ENCODE assay signal across 9 mouse cellular contexts in genomic region chr9:62858266-62859019, GRCm38 (mm10). TPM values are rescaled to one million over a fixed set of nuclear protein-coding genes. Genes with fewer than 3 reads are reported as not detected.
DNase-seq lines count a peak whose midpoint lies in the region; ATAC-seq and TF ChIP-seq lines count a peak whose summit lies in the region.
"Had no signal": no experiment of that assay in that cellular context is flagged by ENCODE, and none has a peak within 500 bp of the region (broad histone marks: within the 10 kb centered on the region; RNA-seq: fewer than 3 reads in every experiment).

No protein-coding gene starts in this region.

- H3K36me3 ChIP-seq in heart, embryonic 16.5 days (ENCODE audit: control insufficient read depth, insufficient read depth), result no peaks in the 10 kb centered on the region
- H3K36me3 ChIP-seq in hindbrain, embryonic 15.5 days, result no peaks in the 10 kb centered on the region
- H3K36me3 ChIP-seq in limb, embryonic 14.5 days (ENCODE audit: control insufficient read depth, insufficient read depth, low read length), result no peaks in the 10 kb centered on the region

- no peaks in the 10 kb centered on the region for H3K9me3 ChIP-seq in heart, embryonic 16.5 days (replicated peaks; ENCODE audit: control insufficient read depth, low read length)
- no peaks in the 10 kb centered on the region for H3K9me3 ChIP-seq in hindbrain, embryonic 15.5 days
- H3K9me3 ChIP-seq in limb, embryonic 14.5 days (ENCODE audit: control insufficient read depth, low read length), result no peaks in the 10 kb centered on the region

- peak overlapping the region; percentile 40; the same call in 1 of the 2 replicates for H3K4me2 ChIP-seq in heart, embryonic 16.5 days (ENCODE audit: low read depth, low read length)
- H3K4me2 ChIP-seq in hindbrain, embryonic 15.5 days, result peak overlapping the region; percentile 3; the same call in 1 of the 2 replicates
- peak overlapping the region; percentile 39 for H3K4me2 ChIP-seq in limb, embryonic 14.5 days (replicated peaks; ENCODE audit: low read depth, low read length, severe bottlenecking)

- WGBS in heart, embryonic 16.5 days, result 68% methylated on average over 8 of the region's 8 CpGs
- 48% methylated on average over 8 of the region's 8 CpGs for WGBS in hindbrain, embryonic 15.5 days
- WGBS in limb, embryonic 14.5 days, result 3% methylated on average over 8 of the region's 8 CpGs

- no peak for DNase-seq in heart, adult 8-10 months (ENCODE audit: low spot score)
- DNase-seq in Muller cell, postnatal 12 days (ENCODE audit: inconsistent ontology term), result peak; percentile 63
- no peak for DNase-seq in limb, embryonic 14.5 days (ENCODE audit: low spot score)
- no peak for DNase-seq in cerebellum, postnatal 14 days
- DNase-seq in cerebellum, adult 18-20 months, result no peak
- DNase-seq in left cerebral cortex, adult 2 months (ENCODE audit: extremely low spot score in 1 of 2, low spot score in 2 of 2), result no peak

- H3K27me3 ChIP-seq in heart, embryonic 16.5 days (ENCODE audit: control insufficient read depth, insufficient read depth, low read length), result no peaks in the 10 kb centered on the region
- no peaks in the 10 kb centered on the region for H3K27me3 ChIP-seq in hindbrain, embryonic 15.5 days
- no peaks in the 10 kb centered on the region for H3K27me3 ChIP-seq in limb, embryonic 14.5 days (ENCODE audit: control insufficient read depth, insufficient read depth, low read length)
- H3K27me3 ChIP-seq: CH12.LX had no signal

- TF ChIP-seq POLR2A in limb, embryonic 14.5 days (IDR thresholded peaks at IDR 0.05; ENCODE audit: borderline replicate concordance, extremely low read depth, insufficient read depth, insufficient read length), result no peak

- H3K9ac ChIP-seq in heart, embryonic 16.5 days (ENCODE audit: low read length), result 0 out of 2 replicates have a peak overlapping the region, but pooled peaks have one; percentile 47
- H3K9ac ChIP-seq in hindbrain, embryonic 15.5 days, result no peak overlapping the region
- peak overlapping the region; percentile 9; the same call in 1 of the 2 replicates for H3K9ac ChIP-seq in limb, embryonic 14.5 days (ENCODE audit: low read depth, low read length, severe bottlenecking)

- no peak for TF ChIP-seq CTCF in left cerebral cortex, adult 2 months (IDR thresholded peaks at IDR 0.05)

- H3K4me1 ChIP-seq in heart, embryonic 16.5 days (ENCODE audit: control insufficient read depth, insufficient read depth, low read length), result peaks cover 10% of the 10 kb centered on the region
- peaks cover 16% of the 10 kb centered on the region; the same call in 1 of the 2 replicates for H3K4me1 ChIP-seq in hindbrain, embryonic 15.5 days (replicated peaks)
- H3K4me1 ChIP-seq in limb, embryonic 14.5 days (ENCODE audit: control insufficient read depth, insufficient read depth, low read length), result peaks cover 35% of the 10 kb centered on the region

- no peak overlapping the region for H3K4me3 ChIP-seq in heart, embryonic 16.5 days (ENCODE audit: low read length)
- H3K4me3 ChIP-seq in hindbrain, embryonic 15.5 days, result no peak overlapping the region
- peak overlapping the region; percentile 14 for H3K4me3 ChIP-seq in limb, embryonic 14.5 days (replicated peaks; ENCODE audit: low read length)
- no peak overlapping the region for H3K4me3 ChIP-seq in left cerebral cortex, adult 2 months

- intact Hi-C loops in left cerebral cortex, adult 2 months (cut with DNase I), result no loop called here

- H3K27ac ChIP-seq in heart, embryonic 16.5 days (ENCODE audit: low read length), result no peak overlapping the region
- H3K27ac ChIP-seq in hindbrain, embryonic 15.5 days (replicated peaks), result peak overlapping the region; percentile 7
- H3K27ac ChIP-seq in limb, embryonic 14.5 days (replicated peaks; ENCODE audit: low read depth, low read length), result peak overlapping the region; percentile 63
- H3K27ac ChIP-seq in left cerebral cortex, adult 2 months, result no peak overlapping the region

- ATAC-seq in heart, embryonic 16.5 days (replicated peaks; ENCODE audit: extremely low read depth, insufficient read depth, low FRiP score), result no peak
- ATAC-seq in hindbrain, embryonic 15.5 days (ENCODE audit: low FRiP score, low read depth), result no peak
- ATAC-seq in limb, embryonic 14.5 days (ENCODE audit: low FRiP score, low read depth), result peak; percentile 31

RNA-seq across cellular contexts. Expression of gene Calml4, which starts 0.6 kb away (rescaled TPM):
- polyA plus RNA-seq in heart, embryonic 16.5 days (2015; fragmentation: Nextera tagmentation; extraction: Ambion mirVana), result 3.4 and 4.2 TPM in 2 replicates
- 1 to 10 TPM in 3 of 4 experiments, under 1 TPM in 1; 0.44 to 2.5 (median 1.5) TPM for total RNA-seq in heart, adult 8-10 months (2022)
- polyA plus RNA-seq in hindbrain, embryonic 15.5 days (2015; fragmentation: Nextera tagmentation; extraction: Ambion mirVana), result 15.4 and 19.5 TPM in 2 replicates
- 10.2 and 14.3 TPM in 2 replicates for polyA plus RNA-seq in limb, embryonic 14.5 days (2012; rRNA removed)
- polyA plus RNA-seq in limb, embryonic 14.5 days (2014; fragmentation: Nextera tagmentation; extraction: Ambion mirVana), result 15.3 and 18.7 TPM in 2 replicates
- 1 to 10 TPM in 1 of 2 experiments, under 1 TPM in 1; 0.75 to 1.1 TPM for total RNA-seq in left cerebral cortex, adult 2 months (2021)
- total RNA-seq: CH12.LX had no signal

RNA-seq across cellular contexts. Expression of gene Cln6, which starts 19.9 kb away (rescaled TPM):
- polyA plus RNA-seq in heart, embryonic 16.5 days (2015; fragmentation: Nextera tagmentation; extraction: Ambion mirVana), result 15.9 and 16.3 TPM in 2 replicates
- total RNA-seq in heart, adult 8-10 months (2022), result 10 to 100 TPM; 23.9 to 28.4 (median 26.4) TPM
- 6.2 and 7.0 TPM in 2 replicates for polyA plus RNA-seq in hindbrain, embryonic 15.5 days (2015; fragmentation: Nextera tagmentation; extraction: Ambion mirVana)
- 57.5 and 74.5 TPM in 2 replicates for polyA plus RNA-seq in limb, embryonic 14.5 days (2012; rRNA removed)
- polyA plus RNA-seq in limb, embryonic 14.5 days (2014; fragmentation: Nextera tagmentation; extraction: Ambion mirVana), result 24.4 and 25.6 TPM in 2 replicates
- 10 to 100 TPM; 10.0 to 11.9 TPM for total RNA-seq in left cerebral cortex, adult 2 months (2021)

RNA-seq across cellular contexts. Expression of gene Fem1b, which starts 46.7 kb away (rescaled TPM):
- polyA plus RNA-seq in heart, embryonic 16.5 days (2015; fragmentation: Nextera tagmentation; extraction: Ambion mirVana), result 12.1 and 13.4 TPM in 2 replicates
- total RNA-seq in heart, adult 8-10 months (2022), result 10 to 100 TPM; 13.7 to 14.5 (median 14.1) TPM
- polyA plus RNA-seq in hindbrain, embryonic 15.5 days (2015; fragmentation: Nextera tagmentation; extraction: Ambion mirVana), result 53.0 and 53.5 TPM in 2 replicates
- polyA plus RNA-seq in limb, embryonic 14.5 days (2012; rRNA removed), result 20.7 and 21.2 TPM in 2 replicates
- 31.4 and 31.6 TPM in 2 replicates for polyA plus RNA-seq in limb, embryonic 14.5 days (2014; fragmentation: Nextera tagmentation; extraction: Ambion mirVana)
- total RNA-seq in left cerebral cortex, adult 2 months (2021), result 100 to 1,000 TPM; 104 to 107 TPM

Comparison
In these comparisons a context has a peak if more than half of its experiments do, and no peak if none do; other contexts are left out.
1. H3K27ac ChIP-seq: peak in hindbrain, embryonic 15.5 days (single experiment) and limb, embryonic 14.5 days (single experiment); none in heart, embryonic 16.5 days (single experiment) and left cerebral cortex, adult 2 months (single experiment).
2. Peak in every context shown above with its lines, with median percentiles within 50 percentile points of each other: H3K4me2 ChIP-seq.